Mouse (Mus musculus) layer of hippocampus, adult 9-10 months (tissue): ENCODE measurements around the gene Faxc.

Experiments used
- DNase-seq: peaks from one replicate; pipeline ENCODE4 v3.0.0; 2022; ENCODE audit warnings: low spot score

The Faxc gene

GRCm38 (mm10) chr4:22029951-22030350, 98.8 kb downstream of the Faxc start:
- DNase-seq = no peak
